Mouse (Mus musculus) thymus, postnatal 4 days (tissue): ENCODE measurements at regions not wholly inside any gene's neighbourhood (a gene's known extent, or its start where the extent isn't known, plus 50 kb on each side); places are given as distances from the start of the nearest gene placed in this dataset.
"Not testable (repeated sequence)": the region's sequence is repeated elsewhere in the genome, so short reads cannot be mapped to it uniquely, and the experiment has no call there.

Experiments used
- DNase-seq: peaks from one replicate; pipeline ENCODE4 v3.0.0; 2021

GRCm38 (mm10) chr12:15064351-15064750 is 752.4 kb downstream of the Trib2 start:
- DNase-seq: no peak

- DNase-seq: no peak
Observed at GRCm38 (mm10) chr12:15051387-15051786, 765.3 kb downstream of the Trib2 start.

- DNase-seq: no peak
Observed at GRCm38 (mm10) chr12:15043264-15043663, 773.5 kb downstream of the Trib2 start.

- DNase-seq: no peak
Observed at GRCm38 (mm10) chr12:15011091-15011490, 805.6 kb downstream of the Trib2 start.

GRCm38 (mm10) chr12:15002401-15002800 is 814.3 kb downstream of the Trib2 start:
- DNase-seq: not testable (repeated sequence)
